Mouse (Mus musculus): ENCODE data around the gene Dock8.

DNA sequence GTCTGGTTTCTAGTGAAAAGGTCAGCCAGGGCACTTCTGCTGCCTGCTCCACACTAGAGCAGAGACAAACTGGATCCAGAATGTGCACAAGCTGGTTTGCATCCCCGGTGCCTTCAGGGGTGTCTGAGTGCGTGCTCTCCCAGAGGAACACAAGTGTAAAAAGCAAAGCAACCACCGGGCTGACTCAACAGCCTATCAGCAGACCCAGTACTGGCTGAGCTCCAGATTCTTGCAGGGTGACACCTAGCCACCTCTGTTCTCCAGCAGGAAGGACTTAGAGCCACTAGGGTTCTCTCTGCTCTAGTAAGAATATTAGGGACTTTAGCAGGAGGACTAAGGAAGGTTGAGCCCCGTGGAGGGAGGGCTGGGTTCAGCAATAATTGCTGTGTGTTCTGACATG, 97.7 kb downstream of the Dock8 start:
- TF ChIP-seq POLR2A (IDR thresholded peaks at IDR 0.05; ENCODE audit: insufficient read length, low read depth) (no peak), REST (IDR thresholded peaks at IDR 0.05; ENCODE audit: insufficient read depth, insufficient read length) (no peak), MYOG (IDR thresholded peaks at IDR 0.05; ENCODE audit: control insufficient read depth in 1 of 3, insufficient read depth in 1 of 3, insufficient read length in 2 of 3, low read depth in 2 of 3) (no peak), MYOD1 (IDR thresholded peaks at IDR 0.05; ENCODE audit: control insufficient read depth in 1 of 3, insufficient read length in 2 of 3, low read depth in 2 of 3) (no peak), USF1 (IDR thresholded peaks at IDR 0.05; ENCODE audit: low read depth) (no peak), MAX (IDR thresholded peaks at IDR 0.05; ENCODE audit: low read depth) (no peak), E2F4 (IDR thresholded peaks at IDR 0.05; ENCODE audit: insufficient read depth) (no peak), TCF3 (IDR thresholded peaks at IDR 0.05; ENCODE audit: insufficient read length, low read depth) (no peak)

Measured in myocyte (in vitro differentiated cells).